Mouse (Mus musculus): ENCODE results near the gene Gm20388.
A peak's percentile ranks its signal among the peaks of the same experiment; 100 is the strongest.

- 0 out of 2 replicates have a peak, but pooled peaks have one; percentile 3 for TF ChIP-seq POLR2A (IDR thresholded peaks at IDR 0.05; ENCODE audit: borderline replicate concordance, extremely low read depth, insufficient read depth, insufficient read length, poor library complexity, severe bottlenecking)
- TF ChIP-seq CTCF (IDR thresholded peaks at IDR 0.05; ENCODE audit: borderline replicate concordance, extremely low read depth, insufficient read depth, insufficient read length) = no peak
Observed at GRCm38 (mm10) chr8:122335638-122336250, 2425.1 kb downstream of the Gm20388 start.

Data from brain, embryonic 14.5 days (tissue).